Mouse (Mus musculus) gastrocnemius, postnatal 36 days (tissue): ENCODE measurements around the gene Klhdc3. TPM values are rescaled to one million over a fixed set of nuclear protein-coding genes. Genes with fewer than 3 reads are reported as not detected.

Source experiments
- DNase-seq, 2 experiments: peaks; one replicate each; pipeline ENCODE4 v3.0.0; 2022
- intact Hi-C: fragments of 180-260 bp; cut with DNase I; formaldehyde crosslinking; loops from one replicate; pipeline ENCODE4 v1.15.1; 2025
- total RNA-seq, 2 experiments: library from RNA; stranded (reverse); gene quantifications; 2 replicates each; pipeline ENCODE4 v1.2.3; 2021

The Klhdc3 gene
- total RNA-seq, 2 experiments from 2014 or later: 110 to 123 TPM

GRCm38 (mm10) chr17:46669911-46670310 is 10.8 kb downstream of the Klhdc3 start:
- intact Hi-C loops: no loop called here
- DNase-seq: no peak

- intact Hi-C loops: no loop called here
- no peak for DNase-seq
Observed at GRCm38 (mm10) chr17:46667712-46668111, 13.0 kb downstream of the Klhdc3 start.

- intact Hi-C loops: loop anchor here (1.0 kb wide), 1 partner anchor 18 kb away; the partner anchor contains the start of gene Klhdc3
- DNase-seq: no peak
Observed at GRCm38 (mm10) chr17:46662730-46663129, 18.0 kb downstream of the Klhdc3 start.

- intact Hi-C loops: no loop called here
- DNase-seq: no peak
Observed at GRCm38 (mm10) chr17:46661981-46662380, 18.7 kb downstream of the Klhdc3 start.

- DNase-seq: no peak
- intact Hi-C loops: no loop called here
Observed at GRCm38 (mm10) chr17:46661351-46661750, 19.4 kb downstream of the Klhdc3 start.

- no peak for DNase-seq
- intact Hi-C loops: no loop called here
Observed at GRCm38 (mm10) chr17:46656054-46656453, 24.7 kb downstream of the Klhdc3 start.

GRCm38 (mm10) chr17:46651755-46652547 is 28.8 kb downstream of the Klhdc3 start:
- intact Hi-C loops: no loop called here
- DNase-seq: no peak

GRCm38 (mm10) chr17:46651292-46651691 is 29.4 kb downstream of the Klhdc3 start:
- DNase-seq: no peak
- intact Hi-C loops: no loop called here

GRCm38 (mm10) chr17:46650232-46651031 is 30.3 kb downstream of the Klhdc3 start, which contains the start of gene Cul7:
Gene Cul7 (plus strand): TSS chr17:46650337.
- intact Hi-C loops: no loop called here
- DNase-seq: peak; percentile 84 to 91

- intact Hi-C loops: no loop called here
- DNase-seq: no peak
Observed at GRCm38 (mm10) chr17:46649811-46650210, 30.9 kb downstream of the Klhdc3 start.

GRCm38 (mm10) chr17:46648436-46648835 is 32.3 kb downstream of the Klhdc3 start:
- no peak for DNase-seq
- intact Hi-C loops: no loop called here

- intact Hi-C loops: no loop called here
- no peak for DNase-seq
Observed at GRCm38 (mm10) chr17:46647279-46647678, 33.4 kb downstream of the Klhdc3 start.

- intact Hi-C loops: no loop called here
- no peak for DNase-seq
Observed at GRCm38 (mm10) chr17:46646322-46646662, 34.4 kb downstream of the Klhdc3 start.

GRCm38 (mm10) chr17:46645561-46646321 is 35.0 kb downstream of the Klhdc3 start, which contains the start of the genes Klc4 and Mrpl2:
Gene Klc4 (minus strand): TSS chr17:46646022.
Gene Mrpl2 (plus strand): TSS chr17:46646229.
- intact Hi-C loops: no loop called here
- DNase-seq: peak; percentile 97 to 99

- intact Hi-C loops: loop anchor here (5.0 kb wide), 1 partner anchor 77 kb away; no protein-coding TSS in a partner anchor
- DNase-seq: no peak
Observed at GRCm38 (mm10) chr17:46644916-46645475, 35.7 kb downstream of the Klhdc3 start.

GRCm38 (mm10) chr17:46644152-46644805 is 36.4 kb downstream of the Klhdc3 start:
- intact Hi-C loops: loop anchor here (5.0 kb wide), 1 partner anchor 78 kb away; no protein-coding TSS in a partner anchor
- DNase-seq: no peak

- intact Hi-C loops: loop anchor here (5.0 kb wide), 1 partner anchor 80 kb away; no protein-coding TSS in a partner anchor
- no peak for DNase-seq
Observed at GRCm38 (mm10) chr17:46642060-46642459, 38.7 kb downstream of the Klhdc3 start.

- intact Hi-C loops: loop anchor here (5.0 kb wide), 2 partner anchors 78 to 82 kb away; no protein-coding TSS in a partner anchor
- DNase-seq: no peak
Observed at GRCm38 (mm10) chr17:46639929-46640328, 40.8 kb downstream of the Klhdc3 start.

GRCm38 (mm10) chr17:46636831-46637523 is 43.7 kb downstream of the Klhdc3 start:
- DNase-seq: no peak

More at GRCm38 (mm10) chr17:46636831-46637523, 43.7 kb downstream of the Klhdc3 start:
- intact Hi-C loops: loop anchor here (2.0 to 5.0 kb wide), 2 partner anchors 75 to 110 kb away; no protein-coding TSS in a partner anchor
